Mouse (Mus musculus) stomach, postnatal 0 days (tissue): ENCODE measurements around the gene Ceacam1. TPM values are rescaled to one million over a fixed set of nuclear protein-coding genes. Genes with fewer than 3 reads are reported as not detected.

ENCODE experiments used
- ATAC-seq: fragments of 200-750 bp; cut with Nextera tagmentation; 2 replicates; pipeline ENCODE4 v1.8.0; 2017; ENCODE audit not compliant: low FRiP score, low TSS enrichment
- DNase-seq: peaks from one replicate; pipeline ENCODE4 v3.0.0-alpha.2; 2016; ENCODE audit warnings: low spot score
- H3K27ac ChIP-seq: fragments of 300-500 bp; sonication (generic); replicated peaks from 2 replicates; pipeline ENCODE4 v1.5.1; 2014; ENCODE audit warnings: mild to moderate bottlenecking, control low read depth
- H3K27me3 ChIP-seq: fragments of 300-500 bp; sonication (generic); 2 replicates; pipeline ENCODE4 v1.6.1; 2014; ENCODE audit warnings: low read length; ENCODE audit not compliant: control insufficient read depth, insufficient read depth
- H3K36me3 ChIP-seq: fragments of 300-500 bp; sonication (generic); 2 replicates; pipeline ENCODE4 v1.6.1; 2014; ENCODE audit warnings: low read length, mixed read lengths; ENCODE audit not compliant: control insufficient read depth, insufficient read depth
- H3K4me1 ChIP-seq: fragments of 300-500 bp; sonication (generic); replicated peaks from 2 replicates; pipeline ENCODE4 v1.6.1; 2014; ENCODE audit warnings: antibody characterized with exemption; ENCODE audit not compliant: control insufficient read depth, insufficient read depth
- H3K4me2 ChIP-seq: fragments of 300-500 bp; sonication (generic); replicated peaks from 2 replicates; pipeline ENCODE4 v1.6.1; 2014; ENCODE audit warnings: low read depth, mild to moderate bottlenecking, control low read depth, moderate library complexity
- H3K4me3 ChIP-seq: fragments of 300-500 bp; sonication (generic); 2 replicates; pipeline ENCODE4 v1.5.1; 2014; ENCODE audit warnings: low read depth, low read length, control low read depth
- H3K9ac ChIP-seq: fragments of 300-500 bp; sonication (generic); 2 replicates; pipeline ENCODE4 v1.6.1; 2014; ENCODE audit warnings: mild to moderate bottlenecking, low read length, control low read depth, mixed read lengths
- H3K9me3 ChIP-seq: fragments of 300-500 bp; sonication (generic); 2 replicates; pipeline ENCODE4 v1.6.1; 2016; ENCODE audit warnings: low read length; ENCODE audit not compliant: control insufficient read depth
- CTCF ChIP-seq: IDR thresholded peaks from 2 replicates; pipeline ENCODE4 v1.5.1; 2016; ENCODE audit warnings: antibody characterized with exemption, low read depth, mild to moderate bottlenecking, moderate library complexity
- EP300 ChIP-seq: optimal IDR thresholded peaks from 2 replicates; pipeline ENCODE3; 2016; ENCODE audit warnings: antibody characterized with exemption
- WGBS: fragments of 180-500 bp; shearing (Covaris S2); extraction: QIAGEN DNeasy Blood & Tissue Kit; methylation state at CpG from one replicate; pipeline ENCODE4 v1.1.7; 2014; 5-methylcytosine and 5-hydroxymethylcytosine counted together
- polyA plus RNA-seq: library from polyadenylated mRNA; unstranded; fragments of >200 nt; fragmentation: Nextera tagmentation; extraction: Ambion mirVana; gene quantifications from 2 replicates; pipeline ENCODE4 v1.2.1, GENCODE M21; 2015

The Ceacam1 gene
- polyA plus RNA-seq, 1 experiment from 2014 or later = 16.7 TPM

- Histone ChIP-seq H3K36me3 (no peaks in the 10 kb centered on the region), H3K4me3 (no peak overlapping the region), H3K9ac (no peak overlapping the region), H3K9me3 (no peaks in the 10 kb centered on the region), H3K27ac (peak overlapping the region; percentile 61), H3K27me3 (no peaks in the 10 kb centered on the region), H3K4me2 (no peak overlapping the region), H3K4me1 (peaks cover 4% of the 10 kb centered on the region; the same call in 1 of the 2 replicates)
- DNase-seq (peak; percentile 67), ATAC-seq (peak; percentile 58)
- no peak for TF ChIP-seq CTCF
- TF ChIP-seq EP300 = no peak
- 65% methylated on average over 9 of the region's 9 CpGs for WGBS
These were observed 37.2 kb downstream of the Ceacam1 start for GRCm38 (mm10) chr7:25439978-25440815.

- H3K36me3 ChIP-seq = no peaks in the 10 kb centered on the region
- no peaks in the 10 kb centered on the region for H3K9me3 ChIP-seq
- no peak overlapping the region for H3K4me3 ChIP-seq
- DNase-seq (peak; percentile 40), ATAC-seq (peak; percentile 47; the same call in 1 of the 2 replicates)
- peak overlapping the region; percentile 53 for H3K27ac ChIP-seq
- no peaks in the 10 kb centered on the region for H3K27me3 ChIP-seq
- peaks cover 4% of the 10 kb centered on the region; the same call in 1 of the 2 replicates for H3K4me1 ChIP-seq
- TF ChIP-seq CTCF (no peak), EP300 (no peak)
- H3K4me2 ChIP-seq = no peak overlapping the region
- 64% methylated on average over 8 of the region's 8 CpGs for WGBS
- no peak overlapping the region for H3K9ac ChIP-seq
These were observed 38.1 kb downstream of the Ceacam1 start for GRCm38 (mm10) chr7:25439124-25439822.

GRCm38 (mm10) chr7:25436704-25437103 lies 40.7 kb downstream of the Ceacam1 start:
- H3K27ac ChIP-seq = 0 out of 2 replicates have a peak overlapping the region, but pooled peaks have one; percentile 49
- H3K36me3 ChIP-seq = no peaks in the 10 kb centered on the region
- no peaks in the 10 kb centered on the region for H3K9me3 ChIP-seq
- H3K27me3 ChIP-seq = no peaks in the 10 kb centered on the region
- no peak for ATAC-seq
- H3K4me2 ChIP-seq = no peak overlapping the region
- H3K4me1 ChIP-seq = peaks cover 7% of the 10 kb centered on the region; the same call in 1 of the 2 replicates
- peak; percentile 11 for DNase-seq
- TF ChIP-seq EP300 = no peak
- no peak overlapping the region for H3K9ac ChIP-seq
- no peak overlapping the region for H3K4me3 ChIP-seq
- WGBS = 65% methylated on average over 2 of the region's 2 CpGs

- peak; percentile 36; the same call in 1 of the 2 replicates for ATAC-seq
- Histone ChIP-seq H3K9ac (no peak overlapping the region), H3K36me3 (no peaks in the 10 kb centered on the region), H3K27ac (peak overlapping the region; percentile 64), H3K4me3 (no peak overlapping the region), H3K27me3 (no peaks in the 10 kb centered on the region), H3K9me3 (no peaks in the 10 kb centered on the region), H3K4me1 (peaks cover 7% of the 10 kb centered on the region; the same call in 1 of the 2 replicates), H3K4me2 (no peak overlapping the region)
- peak; percentile 17 for DNase-seq
- WGBS = 72% methylated on average over 6 of the region's 6 CpGs
- TF ChIP-seq CTCF = no peak
- TF ChIP-seq EP300 = no peak
These were observed 41.2 kb downstream of the Ceacam1 start for GRCm38 (mm10) chr7:25436226-25436625.

- Histone ChIP-seq H3K27me3 (no peaks in the 10 kb centered on the region), H3K9me3 (no peaks in the 10 kb centered on the region), H3K36me3 (no peaks in the 10 kb centered on the region), H3K4me1 (peaks cover 7% of the 10 kb centered on the region; the same call in 1 of the 2 replicates), H3K4me3 (no peak overlapping the region), H3K4me2 (no peak overlapping the region), H3K9ac (no peak overlapping the region), H3K27ac (peak overlapping the region; percentile 64)
- ATAC-seq (no peak), DNase-seq (no peak)
- no peak for TF ChIP-seq CTCF
- no peak for TF ChIP-seq EP300
- WGBS = 74% methylated on average over 2 of the region's 2 CpGs
These were observed 41.9 kb downstream of the Ceacam1 start for GRCm38 (mm10) chr7:25435546-25435851.
